Mouse (Mus musculus) CD4-positive, CD25-positive, alpha-beta regulatory T cell, adult 4 months (primary cell): ENCODE measurements around the gene Vwa3b. TPM values are rescaled to one million over a fixed set of nuclear protein-coding genes. Genes with fewer than 3 reads are reported as not detected.
"Not testable (repeated sequence)": the region's sequence is repeated elsewhere in the genome, so short reads cannot be mapped to it uniquely, and the experiment has no call there.

Source experiments
- ATAC-seq: one replicate; pipeline ENCODE4 v1.8.0; 2017
- polyA plus RNA-seq, 2 experiments: library from polyadenylated mRNA; unstranded; fragments of 100-300 nt; shearing (Covaris generic); gene quantifications; one replicate each; pipeline ENCODE4 v1.2.1; 2017

The Vwa3b gene
- 1 to 10 TPM in 1 of 2 experiments, under 1 TPM in 1; 0.50 to 2.0 TPM for polyA plus RNA-seq

DNA sequence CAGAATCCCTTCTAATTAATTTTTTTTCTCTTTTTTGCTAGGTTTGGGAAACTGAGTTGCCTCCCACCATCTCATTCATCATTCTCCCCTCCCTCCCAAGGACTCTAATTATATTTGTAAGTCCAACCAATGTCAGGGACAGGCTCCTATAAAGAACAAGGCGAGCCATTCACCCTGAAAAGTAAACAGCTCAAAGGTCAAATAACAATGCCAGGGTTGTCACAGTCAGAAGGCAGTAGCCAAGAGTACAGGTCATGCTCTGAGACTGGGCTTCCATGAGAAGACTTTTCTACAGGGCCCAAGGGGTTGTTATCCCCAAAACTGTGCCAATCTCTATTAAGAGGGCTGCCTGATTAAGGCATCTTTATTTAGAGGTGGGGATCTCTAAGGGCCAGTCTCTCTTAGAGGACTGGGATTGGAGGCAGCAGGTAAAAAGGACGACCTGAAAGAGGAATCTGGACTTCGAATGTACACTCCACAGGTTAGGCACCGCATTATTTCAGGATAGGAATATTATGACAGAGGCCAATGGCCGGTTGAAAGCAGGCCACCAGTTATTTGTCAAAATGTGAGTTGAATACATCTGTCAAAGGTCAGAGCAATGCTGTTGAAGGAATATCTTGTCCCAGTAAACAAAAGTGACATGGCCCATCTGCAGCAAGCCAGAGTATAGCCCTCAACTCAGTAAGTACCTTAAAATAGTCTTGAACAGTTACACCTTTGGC lies at the start of gene Vwa3b:
Gene Vwa3b, plus strand, starts transcription at position 635 of the 725 bp plus-strand sequence.
- ATAC-seq = no peak

DNA sequence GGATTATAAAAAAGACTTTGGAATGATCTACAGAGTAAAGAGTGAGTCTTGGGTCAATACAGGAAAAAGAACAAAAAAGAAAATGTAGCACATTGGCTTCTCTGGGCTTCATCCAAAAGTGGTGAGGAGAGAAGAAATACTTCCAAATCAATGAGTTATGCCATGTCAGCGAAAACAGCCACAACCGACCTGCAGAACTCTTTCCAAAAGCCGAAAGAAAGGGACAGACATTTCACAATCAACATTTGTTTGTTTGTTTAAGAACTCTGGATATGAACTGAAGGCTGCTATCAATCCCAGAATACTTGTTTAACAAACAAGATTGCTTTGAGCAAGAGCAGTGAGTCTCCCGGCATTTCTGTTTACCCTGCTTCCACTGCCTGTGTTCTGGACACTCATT lies 49.6 kb upstream of the Vwa3b start:
- ATAC-seq = no peak

DNA sequence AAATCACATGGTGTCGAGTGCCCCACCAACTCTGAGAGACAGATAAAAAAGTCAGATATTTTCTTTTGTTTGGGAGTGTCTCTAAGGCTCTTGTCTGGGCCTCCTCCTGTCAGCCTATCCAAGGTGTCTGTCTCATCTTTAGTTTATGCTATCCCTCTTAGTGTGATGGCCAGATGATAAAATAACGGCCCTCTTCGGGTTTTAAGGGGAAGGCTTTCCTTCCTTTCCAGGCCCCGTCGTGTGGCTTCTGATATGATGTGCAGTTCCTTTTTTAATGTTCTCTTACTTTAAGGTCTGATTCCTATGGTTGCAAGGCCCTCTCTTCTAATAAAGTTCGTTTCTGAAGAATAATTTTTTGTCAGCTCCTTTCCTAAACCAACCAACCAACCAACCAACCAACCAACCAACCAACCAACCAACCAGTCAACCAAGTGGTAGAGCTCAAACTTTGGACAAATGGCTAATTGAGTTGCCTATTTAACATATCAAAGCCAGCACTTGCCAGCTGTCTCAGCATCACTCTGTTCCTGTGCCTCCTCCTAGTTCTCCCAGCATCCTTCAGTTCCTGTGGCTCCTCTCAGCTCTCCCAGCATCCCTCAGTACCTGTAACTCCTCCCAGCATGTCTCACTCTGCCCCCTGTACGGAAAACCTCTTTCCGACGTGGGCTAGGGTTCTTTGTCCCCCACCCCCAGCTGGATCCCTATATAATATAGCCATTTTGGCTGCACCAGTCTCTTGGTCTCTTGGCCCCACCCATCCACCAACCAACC lies 44.0 kb upstream of the Vwa3b start:
- no peak for ATAC-seq

DNA sequence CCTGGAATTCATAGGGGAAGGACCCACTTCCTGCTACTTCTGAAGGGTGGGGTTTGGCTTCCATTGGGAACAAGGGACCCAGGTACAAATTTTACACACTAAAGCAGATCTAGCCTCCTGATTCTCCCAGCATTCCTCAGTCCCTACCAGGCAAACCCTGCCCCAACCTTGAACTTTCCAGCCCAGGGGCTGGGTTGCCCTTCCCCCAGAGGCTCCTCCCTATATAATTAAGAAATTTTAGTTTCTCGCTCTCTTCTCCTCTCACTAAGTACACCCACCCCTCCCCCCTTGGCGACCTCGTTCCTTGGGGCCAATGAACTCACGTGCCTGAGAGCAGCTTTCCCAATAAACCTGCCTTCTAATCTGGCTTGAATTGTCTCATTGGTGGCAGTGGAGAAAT lies 42.6 kb upstream of the Vwa3b start:
- no peak for ATAC-seq

DNA sequence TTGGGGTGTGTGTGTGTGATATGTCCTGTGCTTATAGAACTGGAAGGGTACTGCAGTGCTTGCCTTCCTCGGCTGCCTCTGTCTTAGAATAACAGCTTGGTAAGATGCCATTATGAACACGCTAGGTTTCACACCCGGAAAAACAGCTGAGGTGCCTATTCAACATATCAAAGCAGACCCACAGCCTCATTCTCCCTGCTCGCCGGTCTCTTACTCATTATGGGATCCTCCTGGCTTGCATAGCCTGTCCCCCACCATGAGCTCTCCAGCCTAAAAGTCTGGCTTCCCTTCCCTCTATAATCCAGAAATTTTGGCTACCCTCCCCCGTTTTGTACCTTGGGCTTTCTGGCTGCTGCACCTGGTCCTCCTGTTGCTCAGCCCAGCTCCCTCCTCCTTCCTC lies 42.0 kb upstream of the Vwa3b start:
- no peak for ATAC-seq

DNA sequence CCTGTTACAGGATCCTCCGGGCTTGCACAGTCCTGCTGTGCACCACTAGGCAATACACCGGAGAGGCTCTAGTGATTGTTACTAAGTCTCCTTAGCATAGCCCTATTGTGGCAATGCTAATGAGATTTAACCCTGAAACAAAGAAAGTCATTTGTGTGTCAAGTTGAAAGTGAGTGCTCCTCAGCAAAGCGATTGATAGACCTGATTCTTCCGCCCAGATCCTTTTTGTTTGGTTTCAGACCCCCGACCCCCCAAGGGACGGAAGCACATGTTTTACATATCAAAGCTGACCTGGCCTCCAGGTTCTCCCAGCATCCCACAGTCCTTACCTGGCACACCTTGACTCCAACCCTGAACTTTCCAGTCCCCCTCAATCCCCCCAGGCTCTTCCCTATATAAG lies 40.5 kb upstream of the Vwa3b start:
- no peak for ATAC-seq

DNA sequence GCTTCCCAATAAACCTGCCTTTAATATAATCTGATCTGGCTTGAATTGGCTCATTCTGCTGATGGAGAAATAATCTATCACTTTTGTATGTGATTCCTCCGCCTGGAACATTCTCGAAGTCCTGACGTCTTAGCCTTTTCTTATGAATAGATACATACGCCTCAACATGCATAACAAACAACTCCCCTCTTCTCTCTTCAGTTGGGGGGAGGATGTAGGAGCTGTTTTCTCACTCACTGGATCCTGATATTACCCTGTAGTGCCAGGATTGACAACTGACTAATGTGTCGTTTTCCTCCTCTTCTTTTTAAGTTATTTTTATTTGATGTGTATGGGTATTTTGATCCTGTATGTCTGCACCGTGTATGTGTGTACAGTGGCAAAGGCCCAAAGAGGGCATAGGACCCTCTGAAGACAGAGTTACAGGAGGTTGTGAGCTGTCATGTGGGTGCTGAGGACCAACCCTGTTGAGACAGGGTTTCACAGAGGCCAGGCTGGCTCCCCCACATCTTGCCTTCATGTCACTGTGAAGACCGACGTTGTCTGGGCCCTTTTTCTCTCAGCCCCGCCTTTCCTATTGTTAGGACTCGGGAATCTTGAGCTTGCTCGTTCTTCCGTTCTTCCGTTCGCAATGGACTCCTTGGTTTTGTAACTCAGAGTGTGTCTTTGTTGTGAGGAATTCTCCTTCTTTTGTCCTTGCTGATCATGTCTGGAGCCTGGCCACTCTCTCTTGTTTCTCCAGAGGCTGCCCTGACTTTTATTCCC lies 39.8 kb upstream of the Vwa3b start:
- no peak for ATAC-seq

GRCm38 (mm10) chr1:36987172-36988148 lies 38.9 kb upstream of the Vwa3b start:
- ATAC-seq = no peak

GRCm38 (mm10) chr1:36988161-36988560 lies 38.2 kb upstream of the Vwa3b start:
- no peak for ATAC-seq

DNA sequence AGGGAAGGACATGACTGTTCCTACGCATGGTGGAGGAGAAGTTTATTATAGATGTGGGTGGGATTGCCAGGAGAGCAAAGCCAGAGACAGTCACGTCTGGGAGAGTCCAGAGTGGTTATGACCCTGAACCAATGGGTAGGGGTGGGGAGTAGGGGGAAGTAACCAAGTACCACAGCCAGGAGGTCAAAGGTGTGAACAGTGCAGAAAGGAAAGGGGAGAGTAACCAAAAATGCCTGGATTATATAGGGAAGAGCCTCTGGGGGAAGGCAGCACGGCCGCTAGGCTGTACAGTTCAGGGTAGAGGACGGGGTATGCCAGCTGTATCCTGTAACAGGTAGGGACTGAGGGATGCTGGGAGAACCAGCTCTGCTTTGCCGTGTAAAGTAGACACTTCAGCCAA lies 37.8 kb upstream of the Vwa3b start:
- no peak for ATAC-seq

DNA sequence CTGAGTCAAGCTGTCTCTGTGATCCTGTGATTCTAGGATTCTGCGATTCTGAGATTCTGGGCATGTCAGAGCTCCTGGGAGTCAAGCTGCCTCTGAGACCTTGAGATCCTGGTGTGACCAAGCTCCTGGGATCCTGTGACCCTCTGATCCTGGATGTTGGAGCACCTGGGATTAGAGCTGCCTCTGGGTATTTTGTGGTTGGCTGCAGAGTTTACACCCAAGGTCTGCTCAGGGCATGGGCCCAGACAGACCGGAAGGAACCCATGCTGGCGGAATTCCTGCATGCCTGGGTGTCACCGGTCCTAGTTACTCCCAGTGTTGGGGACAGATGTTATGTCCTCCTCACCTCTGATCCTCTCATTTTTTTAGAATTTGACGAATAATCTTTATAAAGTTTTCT lies 32.1 kb upstream of the Vwa3b start:
- ATAC-seq = no peak

DNA sequence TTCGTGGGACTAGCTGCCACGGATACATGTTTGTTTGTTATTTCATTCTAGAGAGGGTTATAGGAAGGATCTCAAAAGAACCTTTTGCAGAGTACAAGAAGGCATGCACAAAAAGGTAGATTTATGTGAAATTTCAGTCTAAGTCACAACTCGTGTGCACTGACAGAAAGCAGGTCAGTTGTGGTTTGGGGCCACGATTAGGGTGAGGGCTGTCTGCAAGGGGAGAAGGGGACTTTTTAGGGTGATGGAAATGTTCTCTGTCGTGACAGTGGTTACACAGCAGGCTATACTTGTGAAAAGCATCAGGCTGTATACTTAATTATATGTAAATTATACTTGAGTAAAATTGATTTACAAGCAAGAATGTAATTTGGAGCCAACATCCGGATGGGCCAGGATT lies 30.6 kb upstream of the Vwa3b start:
- ATAC-seq = peak; percentile 54

- ATAC-seq = no peak
Observed at GRCm38 (mm10) chr1:36996561-36997213, 29.7 kb upstream of the Vwa3b start.

- peak; percentile 66 for ATAC-seq
Observed at GRCm38 (mm10) chr1:37000307-37000706, 26.1 kb upstream of the Vwa3b start.

DNA sequence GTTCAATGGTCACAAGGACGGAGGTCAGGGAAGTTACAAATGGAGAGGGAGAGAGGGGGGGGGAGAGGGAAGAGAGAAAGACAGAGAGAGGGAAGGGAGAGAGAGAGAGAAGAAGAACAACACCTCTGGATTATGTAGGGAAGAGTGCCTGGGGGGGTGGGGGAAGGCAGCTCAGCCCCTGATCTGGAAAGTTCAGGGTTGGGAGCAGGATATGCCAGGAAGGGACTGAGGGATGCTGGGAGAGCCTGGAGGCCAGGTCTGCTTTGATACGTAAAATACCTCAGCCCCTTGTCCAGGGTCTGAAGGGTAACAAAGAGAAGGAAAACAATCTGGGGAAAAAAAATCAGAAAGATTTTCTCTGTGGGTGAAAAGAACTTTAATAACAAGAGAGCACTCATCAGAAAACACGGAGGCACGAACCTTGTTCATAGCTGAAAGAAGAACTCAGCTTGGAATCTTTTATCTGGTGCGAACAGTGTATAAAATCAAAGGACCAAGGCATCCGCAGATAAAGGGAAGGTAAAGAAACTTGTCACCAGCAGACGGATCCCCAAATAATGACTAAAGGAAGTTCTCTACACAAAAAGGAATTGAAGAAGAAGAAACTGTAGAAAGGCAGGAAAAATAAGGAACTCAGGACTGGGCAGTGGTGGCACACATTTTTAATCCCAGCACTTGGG lies 24.6 kb upstream of the Vwa3b start:
- ATAC-seq = no peak

GRCm38 (mm10) chr1:37002316-37003008 lies 23.9 kb upstream of the Vwa3b start:
- peak; percentile 79 for ATAC-seq

GRCm38 (mm10) chr1:37004533-37004932 lies 21.9 kb upstream of the Vwa3b start:
- ATAC-seq = no peak

GRCm38 (mm10) chr1:37005036-37005435 lies 21.4 kb upstream of the Vwa3b start:
- no peak for ATAC-seq

DNA sequence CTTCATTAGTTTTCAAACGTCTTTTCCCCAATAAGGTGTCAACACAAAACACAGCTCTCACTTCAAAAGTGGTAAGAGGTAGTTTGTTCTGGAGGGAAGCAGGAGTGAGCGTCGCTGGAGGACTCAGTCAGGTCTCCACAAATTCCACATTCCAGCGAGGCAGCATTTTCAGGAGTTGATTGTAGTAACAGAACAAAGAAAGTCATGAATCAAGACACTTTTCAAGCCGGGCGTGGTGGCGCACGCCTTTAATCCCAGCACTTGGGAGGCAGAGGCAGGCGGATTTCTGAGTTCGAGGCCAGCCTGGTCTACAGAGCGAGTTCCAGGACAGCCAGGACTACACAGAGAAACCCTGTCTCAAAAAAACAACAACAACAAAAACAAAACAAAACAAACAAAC lies 19.9 kb upstream of the Vwa3b start:
- ATAC-seq = not testable (repeated sequence)

- ATAC-seq = no peak
Observed at GRCm38 (mm10) chr1:37009880-37010279, 16.5 kb upstream of the Vwa3b start.
